Mouse (Mus musculus) megakaryocyte-erythroid progenitor cell, adult 5-6 weeks (primary cell): ENCODE results near the gene Vmn2r51. TPM values are rescaled to one million over a fixed set of nuclear protein-coding genes. Genes with fewer than 3 reads are reported as not detected.
"Not testable (repeated sequence)": the region's sequence is repeated elsewhere in the genome, so short reads cannot be mapped to it uniquely, and the experiment has no call there.

Experiments
- ATAC-seq: replicated peaks from 2 replicates; pipeline ENCODE4 v1.8.0; 2016; ENCODE audit warnings: mild to moderate bottlenecking, inconsistent platforms; ENCODE audit not compliant: severe bottlenecking, poor library complexity, low FRiP score, low TSS enrichment
- total RNA-seq, 2 experiments: library from RNA; stranded (forward) in 1 of 2; stranded (reverse) in 1 of 2; fragments of 200-1000, 215-1000 nt in 1 of 2; fragments of >200 nt in 1 of 2; fragmentation: Nextera tagmentation in 1 of 2; gene quantifications; 2 replicates each; pipeline ENCODE4 v1.2.3; 2014 to 2017

Vmn2r51 gene
- total RNA-seq (2014; fragmentation: Nextera tagmentation): not detected in 2 replicates
- not detected in 2 replicates for total RNA-seq (2017)

- not testable (repeated sequence) for ATAC-seq
These were observed at the start of gene Vmn2r51 for GRCm38 (mm10) chr7:10105641-10106040. Gene Vmn2r51, minus strand, starts transcription at chr7:10105741.

- not testable (repeated sequence) for ATAC-seq
These were observed 52.3 kb downstream of the Vmn2r51 start, which contains the start of gene Vmn2r50 for GRCm38 (mm10) chr7:10053196-10053595. Gene Vmn2r50, minus strand, starts transcription at chr7:10053296.

Other genes starting within 250 kb of the Vmn2r51 start
- not detected in 2 replicates for gene Vmn2r48, start 152.2 kb downstream of the Vmn2r51 start, total RNA-seq (2014; fragmentation: Nextera tagmentation)
- not detected in 2 replicates for gene Vmn2r48, start 152.2 kb downstream of the Vmn2r51 start, total RNA-seq (2017)
- gene Vmn2r49, start 113.5 kb downstream of the Vmn2r51 start, total RNA-seq (2014; fragmentation: Nextera tagmentation): not detected in 2 replicates
- gene Vmn2r49, start 113.5 kb downstream of the Vmn2r51 start, total RNA-seq (2017): not detected in 2 replicates
- gene Vmn2r50, start 52.4 kb downstream of the Vmn2r51 start, total RNA-seq (2014; fragmentation: Nextera tagmentation): not detected in 2 replicates
- not detected in 2 replicates for gene Vmn2r50, start 52.4 kb downstream of the Vmn2r51 start, total RNA-seq (2017)
- gene Vmn2r52, start 70.8 kb upstream of the Vmn2r51 start, total RNA-seq (2014; fragmentation: Nextera tagmentation): not detected in 2 replicates
- gene Vmn2r52, start 70.8 kb upstream of the Vmn2r51 start, total RNA-seq (2017): not detected in 2 replicates
- not detected in 2 replicates for gene Vmn1r66, start 172.3 kb upstream of the Vmn2r51 start, total RNA-seq (2014; fragmentation: Nextera tagmentation)
- not detected in 2 replicates for gene Vmn1r66, start 172.3 kb upstream of the Vmn2r51 start, total RNA-seq (2017)